Mouse (Mus musculus) left cerebral cortex, adult 18-20 months (tissue): Measurements from ENCODE around the gene Slfn1. TPM values are rescaled to one million over a fixed set of nuclear protein-coding genes. Genes with fewer than 3 reads are reported as not detected.

Source experiments
- total RNA-seq, 2 experiments: library from RNA; stranded (reverse); gene quantifications; 2 replicates each; pipeline ENCODE4 v1.2.3; 2021

Gene Slfn1
- total RNA-seq, 2 experiments from 2014 or later, result not detected

Other genes starting within 250 kb of the Slfn1 start
- 10 to 100 TPM; 11.1 to 11.2 TPM for gene Rffl, start 245.6 kb upstream of the Slfn1 start, total RNA-seq
- gene Rad51d, start 226.2 kb upstream of the Slfn1 start, total RNA-seq, result 10 to 100 TPM; 17.5 to 21.0 TPM
- gene Fndc8, start 224.7 kb upstream of the Slfn1 start, total RNA-seq, result not detected
- gene Nle1, start 208.4 kb upstream of the Slfn1 start, total RNA-seq, result 10 to 100 TPM; 37.2 to 41.6 TPM
- gene Unc45b, start 206.3 kb upstream of the Slfn1 start, total RNA-seq, result 1 to 10 TPM in 1 of 2 experiments, under 1 TPM in 1; 1.00 to 1.5 TPM
- 1 to 10 TPM; 2.4 to 4.2 TPM for gene Slfn5, start 165.5 kb upstream of the Slfn1 start, total RNA-seq
- under 1 TPM; 0.21 to 0.28 TPM for gene Slfn9, start 125.0 kb upstream of the Slfn1 start, total RNA-seq
- gene Slfn8, start 96.0 kb upstream of the Slfn1 start, total RNA-seq, result under 1 TPM; 0.80 to 0.81 TPM
- 1 to 10 TPM in 1 of 2 experiments, under 1 TPM in 1; 0.80 to 1.8 TPM for gene Slfn2, start 51.7 kb upstream of the Slfn1 start, total RNA-seq
- not detected for gene Slfn4, start 58.3 kb downstream of the Slfn1 start, total RNA-seq
- gene Slfn3, start 74.5 kb downstream of the Slfn1 start, total RNA-seq, result under 1 TPM; 0.40 to 0.66 TPM
- gene Slfn14, start 169.9 kb downstream of the Slfn1 start, total RNA-seq, result under 1 TPM in 1 of 2 experiments, not detected in 1; 0.09 TPM
- gene Ap2b1, start 182.2 kb downstream of the Slfn1 start, total RNA-seq, result 100 to 1,000 TPM; 280 to 293 TPM
- gene Pex12, start 185.7 kb downstream of the Slfn1 start, total RNA-seq, result 10 to 100 TPM in 1 of 2 experiments, 1 to 10 TPM in 1; 7.0 to 10.1 TPM